Mouse (Mus musculus) midbrain, postnatal 0 days (tissue): Measurements from ENCODE around the gene Ackr3. TPM values are rescaled to one million over a fixed set of nuclear protein-coding genes. Genes with fewer than 3 reads are reported as not detected.

Experiments used
- ATAC-seq: fragments of 200-750 bp; cut with Nextera tagmentation; 2 replicates; pipeline ENCODE4 v1.8.0; 2017; ENCODE audit warnings: moderate number of reproducible peaks, mild to moderate bottlenecking, moderate TSS enrichment, moderate library complexity; ENCODE audit not compliant: low FRiP score
- DNase-seq: peaks from one replicate; pipeline ENCODE4 v3.0.0-alpha.2; 2015; ENCODE audit warnings: low spot score
- H3K27ac ChIP-seq: fragments of 300-500 bp; sonication (generic); 2 replicates; pipeline ENCODE4 v1.5.1; 2014; ENCODE audit warnings: low read depth, mild to moderate bottlenecking, low read length, mixed read lengths
- H3K27me3 ChIP-seq: fragments of 300-500 bp; sonication (generic); 2 replicates; pipeline ENCODE4 v1.6.1; 2014; ENCODE audit warnings: low read length, control low read depth, mixed read lengths; ENCODE audit not compliant: insufficient read depth
- H3K36me3 ChIP-seq: fragments of 300-500 bp; sonication (generic); 2 replicates; pipeline ENCODE4 v1.6.1; 2014; ENCODE audit warnings: low read length, control low read depth, mixed read lengths; ENCODE audit not compliant: insufficient read depth
- H3K4me1 ChIP-seq: fragments of 300-500 bp; sonication (generic); 2 replicates; pipeline ENCODE4 v1.6.1; 2014; ENCODE audit warnings: mild to moderate bottlenecking, control low read depth, antibody characterized with exemption, low read length, mixed read lengths; ENCODE audit not compliant: insufficient read depth
- H3K4me2 ChIP-seq: fragments of 300-500 bp; sonication (generic); 2 replicates; pipeline ENCODE4 v1.6.1; 2014; ENCODE audit warnings: low read depth, mild to moderate bottlenecking, low read length, mixed read lengths; ENCODE audit not compliant: poor library complexity, severe bottlenecking
- H3K4me3 ChIP-seq: fragments of 300-500 bp; sonication (generic); 2 replicates; pipeline ENCODE4 v1.5.1; 2014; ENCODE audit warnings: low read depth, mild to moderate bottlenecking, low read length, moderate library complexity
- H3K9ac ChIP-seq: fragments of 300-500 bp; sonication (generic); replicated peaks from 2 replicates; pipeline ENCODE4 v1.6.1; 2014; ENCODE audit warnings: mild to moderate bottlenecking, low read length, moderate library complexity, mixed read lengths; ENCODE audit not compliant: poor library complexity, severe bottlenecking
- H3K9me3 ChIP-seq: fragments of 300-500 bp; sonication (generic); 2 replicates; pipeline ENCODE4 v1.6.1; 2016; ENCODE audit warnings: low read length, control low read depth
- CTCF ChIP-seq: IDR thresholded peaks from 2 replicates; pipeline ENCODE4 v1.5.1; 2016; ENCODE audit warnings: antibody characterized with exemption, mild to moderate bottlenecking
- WGBS: fragments of 180-500 bp; shearing (Covaris S2); extraction: QIAGEN DNeasy Blood & Tissue Kit; methylation state at CpG from one replicate; pipeline ENCODE4 v1.1.7; 2014; 5-methylcytosine and 5-hydroxymethylcytosine counted together
- polyA plus RNA-seq: library from polyadenylated mRNA; unstranded; fragments of >200 nt; fragmentation: Nextera tagmentation; extraction: Ambion mirVana; gene quantifications from 2 replicates; pipeline ENCODE4 v1.2.1, GENCODE M21; 2015
- total RNA-seq: library from RNA; depleted of rRNA; stranded (reverse); fragments of >200 nt; gene quantifications from 2 replicates; pipeline ENCODE4 v1.2.3, GENCODE M21; 2014

Gene Ackr3
- total and polyA plus RNA-seq, 2 experiments from 2014 or later: 4.5 to 7.9 TPM

GRCm38 (mm10) chr1:90201246-90201645 lies 2.5 kb upstream of the Ackr3 start:
- H3K36me3 ChIP-seq: no peaks in the 10 kb centered on the region
- H3K4me1 ChIP-seq: no peaks in the 10 kb centered on the region; the same call in 1 of the 2 replicates
- H3K9me3 ChIP-seq: no peaks in the 10 kb centered on the region
- peaks cover 6% of the 10 kb centered on the region for H3K27me3 ChIP-seq
- H3K4me3 ChIP-seq: no peak overlapping the region
- no peak for ATAC-seq
- H3K27ac ChIP-seq: no peak overlapping the region
- no peak overlapping the region for H3K4me2 ChIP-seq
- no peak overlapping the region for H3K9ac ChIP-seq
- WGBS: 93% methylated on average over 5 of the region's 5 CpGs
- TF ChIP-seq CTCF: no peak
- no peak for DNase-seq

- Histone ChIP-seq H3K4me3 (no peak overlapping the region), H3K4me1 (no peaks in the 10 kb centered on the region; the same call in 1 of the 2 replicates), H3K9me3 (no peaks in the 10 kb centered on the region), H3K27me3 (peaks cover 6% of the 10 kb centered on the region), H3K9ac (no peak overlapping the region), H3K4me2 (no peak overlapping the region), H3K36me3 (no peaks in the 10 kb centered on the region), H3K27ac (no peak overlapping the region)
- DNase-seq (no peak), ATAC-seq (no peak)
- TF ChIP-seq CTCF: no peak
- WGBS: 68% methylated on average over 2 of the region's 2 CpGs
Measured at GRCm38 (mm10) chr1:90201655-90202054, 2.1 kb upstream of the Ackr3 start.

GRCm38 (mm10) chr1:90202207-90202978 lies 1.4 kb upstream of the Ackr3 start:
- H3K4me1 ChIP-seq: no peaks in the 10 kb centered on the region; the same call in 1 of the 2 replicates
- peak; percentile 52 for TF ChIP-seq CTCF
- H3K9ac ChIP-seq: no peak overlapping the region
- H3K36me3 ChIP-seq: no peaks in the 10 kb centered on the region
- DNase-seq (peak; percentile 79), ATAC-seq (peak; percentile 67)
- WGBS: 14% methylated on average over 23 of the region's 23 CpGs
- H3K4me3 ChIP-seq: no peak overlapping the region
- no peaks in the 10 kb centered on the region for H3K9me3 ChIP-seq
- H3K27me3 ChIP-seq: peaks cover 6% of the 10 kb centered on the region
- no peak overlapping the region for H3K4me2 ChIP-seq
- no peak overlapping the region for H3K27ac ChIP-seq

GRCm38 (mm10) chr1:90203341-90203740 lies 439 bp upstream of the Ackr3 start:
- H3K9me3 ChIP-seq: no peaks in the 10 kb centered on the region
- peak overlapping the region; percentile 48 for H3K4me2 ChIP-seq
- no peak overlapping the region for H3K27ac ChIP-seq
- H3K27me3 ChIP-seq: peaks cover 6% of the 10 kb centered on the region
- 11% methylated on average over 11 of the region's 11 CpGs for WGBS
- peaks cover 6% of the 10 kb centered on the region; the same call in 1 of the 2 replicates for H3K4me1 ChIP-seq
- no peak for DNase-seq
- H3K36me3 ChIP-seq: no peaks in the 10 kb centered on the region
- H3K9ac ChIP-seq: no peak overlapping the region
- H3K4me3 ChIP-seq: peak overlapping the region; percentile 39; the same call in 1 of the 2 replicates
- TF ChIP-seq CTCF: no peak
- ATAC-seq: no peak

GRCm38 (mm10) chr1:90204821-90205220 lies 1.0 kb downstream of the Ackr3 start:
- no peak for TF ChIP-seq CTCF
- H3K27me3 ChIP-seq: peaks cover 6% of the 10 kb centered on the region
- 5% methylated on average over 1 of the region's 1 CpGs for WGBS
- no peaks in the 10 kb centered on the region for H3K36me3 ChIP-seq
- peak overlapping the region; percentile 48 for H3K4me2 ChIP-seq
- DNase-seq (no peak), ATAC-seq (no peak)
- peaks cover 9% of the 10 kb centered on the region; the same call in 1 of the 2 replicates for H3K4me1 ChIP-seq
- H3K9ac ChIP-seq: peak overlapping the region; percentile 24; the same call in 1 of the 2 replicates
- H3K9me3 ChIP-seq: no peaks in the 10 kb centered on the region
- H3K27ac ChIP-seq: peak overlapping the region; percentile 9; the same call in 1 of the 2 replicates
- H3K4me3 ChIP-seq: peak overlapping the region; percentile 39

- H3K9me3 ChIP-seq: no peaks in the 10 kb centered on the region
- peak overlapping the region; percentile 48 for H3K4me2 ChIP-seq
- H3K4me3 ChIP-seq: peak overlapping the region; percentile 39
- TF ChIP-seq CTCF: peak; percentile 85
- H3K27me3 ChIP-seq: peaks cover 6% of the 10 kb centered on the region
- DNase-seq (peak; percentile 85), ATAC-seq (no peak; the same call in 1 of the 2 replicates)
- peak overlapping the region; percentile 19; the same call in 1 of the 2 replicates for H3K27ac ChIP-seq
- H3K4me1 ChIP-seq: peaks cover 9% of the 10 kb centered on the region; the same call in 1 of the 2 replicates
- no peaks in the 10 kb centered on the region for H3K36me3 ChIP-seq
- H3K9ac ChIP-seq: no peak overlapping the region
- under 1% methylated on average over 6 of the region's 6 CpGs for WGBS
Measured at GRCm38 (mm10) chr1:90205223-90205622, 1.4 kb downstream of the Ackr3 start.
